Mouse (Mus musculus): ENCODE measurements at regions not wholly inside any gene's neighbourhood (a gene's known extent, or its start where the extent isn't known, plus 50 kb on each side); places are given as distances from the start of the nearest gene placed in this dataset.

- no peak for ATAC-seq (replicated peaks in 1 of 2; ENCODE audit: insufficient read depth in 1 of 2, low FRiP score in 2 of 2, low TSS enrichment in 1 of 2, low read depth in 1 of 2, poor library complexity in 2 of 2, severe bottlenecking in 2 of 2)
Observed at GRCm38 (mm10) chr3:148680086-148680485, 310.3 kb downstream of the Adgrl2 start.

- no peak for ATAC-seq (replicated peaks in 1 of 2; ENCODE audit: insufficient read depth in 1 of 2, low FRiP score in 2 of 2, low TSS enrichment in 1 of 2, low read depth in 1 of 2, poor library complexity in 2 of 2, severe bottlenecking in 2 of 2)
Observed at GRCm38 (mm10) chr3:148679121-148679520, 311.2 kb downstream of the Adgrl2 start.

GRCm38 (mm10) chr3:148676025-148676424 is 314.3 kb downstream of the Adgrl2 start:
- peak; percentile 29 to 69; a peak in 2 of 4 replicates for ATAC-seq (replicated peaks in 1 of 2; ENCODE audit: insufficient read depth in 1 of 2, low FRiP score in 2 of 2, low TSS enrichment in 1 of 2, low read depth in 1 of 2, poor library complexity in 2 of 2, severe bottlenecking in 2 of 2)

DNA sequence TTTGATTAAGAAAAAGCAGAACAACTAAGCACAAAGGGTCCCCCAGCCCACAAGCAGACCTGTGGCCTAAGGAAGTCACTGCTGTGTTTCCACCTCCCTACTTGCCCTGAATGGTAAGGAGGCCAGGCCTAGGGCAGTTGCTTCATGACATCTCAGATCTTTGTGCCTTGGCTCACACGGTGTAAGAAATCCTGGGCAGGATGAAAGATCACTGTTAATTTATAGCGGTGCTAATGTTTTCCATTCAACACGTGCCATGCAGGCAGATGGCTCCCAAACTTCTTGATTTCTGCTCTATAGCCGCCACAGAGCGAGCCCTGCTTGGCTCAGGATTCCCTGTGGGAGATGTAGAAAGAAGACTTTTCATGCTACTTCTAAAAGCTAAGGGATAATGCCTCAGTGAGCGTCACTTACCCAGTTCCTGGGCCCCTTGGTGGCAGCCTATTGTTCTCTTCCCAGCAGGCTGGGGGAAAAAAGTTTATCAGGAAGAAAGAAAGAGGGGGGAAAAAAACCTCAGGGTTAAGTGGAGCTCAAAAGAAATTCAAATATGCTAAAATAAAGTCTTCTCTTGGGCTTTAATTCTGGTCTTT is 327.4 kb downstream of the Adgrl2 start:
- ATAC-seq (replicated peaks in 1 of 2; ENCODE audit: insufficient read depth in 1 of 2, low FRiP score in 2 of 2, low TSS enrichment in 1 of 2, low read depth in 1 of 2, poor library complexity in 2 of 2, severe bottlenecking in 2 of 2): peak; percentile 32 to 49; a peak in 2 of 4 replicates

- no peak for ATAC-seq (replicated peaks in 1 of 2; ENCODE audit: insufficient read depth in 1 of 2, low FRiP score in 2 of 2, low TSS enrichment in 1 of 2, low read depth in 1 of 2, poor library complexity in 2 of 2, severe bottlenecking in 2 of 2)
Observed at GRCm38 (mm10) chr3:148659024-148659423, 331.3 kb downstream of the Adgrl2 start.

GRCm38 (mm10) chr3:148658368-148658767 is 332.0 kb downstream of the Adgrl2 start:
- no peak for ATAC-seq (replicated peaks in 1 of 2; ENCODE audit: insufficient read depth in 1 of 2, low FRiP score in 2 of 2, low TSS enrichment in 1 of 2, low read depth in 1 of 2, poor library complexity in 2 of 2, severe bottlenecking in 2 of 2)

DNA sequence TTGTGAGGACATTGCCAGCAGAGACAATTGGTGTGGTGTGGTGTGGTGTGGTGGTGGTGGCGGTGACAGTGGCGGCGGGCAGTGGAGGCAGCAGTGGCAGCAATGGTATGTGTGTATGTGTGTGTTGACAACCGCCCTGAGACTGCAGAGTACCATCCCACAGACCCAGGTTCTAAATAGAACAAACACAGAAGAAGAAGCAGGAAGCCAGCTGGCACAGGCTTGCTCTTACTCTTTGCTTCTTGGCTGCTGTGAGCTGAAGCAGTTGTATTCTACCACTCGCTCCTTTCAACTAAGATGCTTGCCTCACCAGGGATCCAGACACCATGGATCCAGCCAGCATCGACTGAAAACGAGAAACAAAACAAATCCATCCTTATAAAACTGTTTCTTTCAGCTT is 334.2 kb downstream of the Adgrl2 start:
- ATAC-seq (replicated peaks in 1 of 2; ENCODE audit: insufficient read depth in 1 of 2, low FRiP score in 2 of 2, low TSS enrichment in 1 of 2, low read depth in 1 of 2, poor library complexity in 2 of 2, severe bottlenecking in 2 of 2): no peak

GRCm38 (mm10) chr3:148650241-148650640 is 340.1 kb downstream of the Adgrl2 start:
- ATAC-seq (replicated peaks in 1 of 2; ENCODE audit: insufficient read depth in 1 of 2, low FRiP score in 2 of 2, low TSS enrichment in 1 of 2, low read depth in 1 of 2, poor library complexity in 2 of 2, severe bottlenecking in 2 of 2): no peak

DNA sequence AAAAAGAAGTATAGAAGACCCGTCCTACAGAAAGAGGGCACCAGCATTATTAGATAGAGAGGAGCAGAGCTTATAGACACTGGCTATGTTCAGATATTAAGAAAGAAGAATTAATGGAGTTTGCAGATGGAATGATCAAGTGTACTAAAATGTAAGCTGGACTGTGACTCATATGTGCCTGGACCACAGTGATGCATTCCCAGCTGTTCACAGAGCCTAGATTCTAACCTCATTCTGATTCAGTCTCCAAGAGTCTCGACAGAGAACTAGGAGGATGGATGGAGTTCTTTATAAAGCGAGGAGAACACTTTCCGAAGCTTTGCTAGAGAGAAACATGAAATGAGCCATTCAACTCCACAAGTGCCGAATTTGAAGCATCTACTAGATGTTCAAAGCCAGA is 345.4 kb downstream of the Adgrl2 start:
- no peak for ATAC-seq (replicated peaks in 1 of 2; ENCODE audit: insufficient read depth in 1 of 2, low FRiP score in 2 of 2, low TSS enrichment in 1 of 2, low read depth in 1 of 2, poor library complexity in 2 of 2, severe bottlenecking in 2 of 2)

- no peak for ATAC-seq (replicated peaks in 1 of 2; ENCODE audit: insufficient read depth in 1 of 2, low FRiP score in 2 of 2, low TSS enrichment in 1 of 2, low read depth in 1 of 2, poor library complexity in 2 of 2, severe bottlenecking in 2 of 2)
Observed at GRCm38 (mm10) chr3:148641581-148641980, 348.8 kb downstream of the Adgrl2 start.

DNA sequence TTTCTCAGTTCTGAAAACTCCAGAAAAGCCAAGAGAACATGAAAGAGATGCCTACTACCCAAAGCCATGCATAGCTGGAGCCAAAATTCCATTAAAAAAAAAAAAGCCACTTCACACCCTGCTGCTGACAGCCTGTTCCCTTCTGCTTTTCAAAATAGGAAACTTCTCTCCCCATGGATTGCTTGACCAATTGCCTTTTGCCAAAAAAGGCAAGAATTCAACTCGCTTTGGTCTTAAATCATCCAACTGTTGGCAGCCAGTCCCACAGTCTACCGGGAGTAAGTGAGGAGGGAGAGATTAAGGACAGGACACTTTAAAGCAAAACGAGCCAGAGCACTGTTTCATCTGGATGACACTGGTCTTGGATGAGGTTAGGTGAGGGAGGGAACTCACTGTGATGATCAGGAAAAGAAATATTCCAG is 349.7 kb downstream of the Adgrl2 start:
- no peak for ATAC-seq (replicated peaks in 1 of 2; ENCODE audit: insufficient read depth in 1 of 2, low FRiP score in 2 of 2, low TSS enrichment in 1 of 2, low read depth in 1 of 2, poor library complexity in 2 of 2, severe bottlenecking in 2 of 2)

- no peak for ATAC-seq (replicated peaks in 1 of 2; ENCODE audit: insufficient read depth in 1 of 2, low FRiP score in 2 of 2, low TSS enrichment in 1 of 2, low read depth in 1 of 2, poor library complexity in 2 of 2, severe bottlenecking in 2 of 2)
Observed at GRCm38 (mm10) chr3:148635101-148635500, 355.3 kb downstream of the Adgrl2 start.

GRCm38 (mm10) chr3:148634352-148634751 is 356.0 kb downstream of the Adgrl2 start:
- peak in 1 of 2 experiments; percentile 17; a peak in 1 of 4 replicates for ATAC-seq (replicated peaks in 1 of 2; ENCODE audit: insufficient read depth in 1 of 2, low FRiP score in 2 of 2, low TSS enrichment in 1 of 2, low read depth in 1 of 2, poor library complexity in 2 of 2, severe bottlenecking in 2 of 2)

- ATAC-seq (replicated peaks in 1 of 2; ENCODE audit: insufficient read depth in 1 of 2, low FRiP score in 2 of 2, low TSS enrichment in 1 of 2, low read depth in 1 of 2, poor library complexity in 2 of 2, severe bottlenecking in 2 of 2): no peak
Observed at GRCm38 (mm10) chr3:148633291-148633690, 357.1 kb downstream of the Adgrl2 start.

GRCm38 (mm10) chr3:148632449-148632848 is 357.9 kb downstream of the Adgrl2 start:
- no peak for ATAC-seq (replicated peaks in 1 of 2; ENCODE audit: insufficient read depth in 1 of 2, low FRiP score in 2 of 2, low TSS enrichment in 1 of 2, low read depth in 1 of 2, poor library complexity in 2 of 2, severe bottlenecking in 2 of 2)

DNA sequence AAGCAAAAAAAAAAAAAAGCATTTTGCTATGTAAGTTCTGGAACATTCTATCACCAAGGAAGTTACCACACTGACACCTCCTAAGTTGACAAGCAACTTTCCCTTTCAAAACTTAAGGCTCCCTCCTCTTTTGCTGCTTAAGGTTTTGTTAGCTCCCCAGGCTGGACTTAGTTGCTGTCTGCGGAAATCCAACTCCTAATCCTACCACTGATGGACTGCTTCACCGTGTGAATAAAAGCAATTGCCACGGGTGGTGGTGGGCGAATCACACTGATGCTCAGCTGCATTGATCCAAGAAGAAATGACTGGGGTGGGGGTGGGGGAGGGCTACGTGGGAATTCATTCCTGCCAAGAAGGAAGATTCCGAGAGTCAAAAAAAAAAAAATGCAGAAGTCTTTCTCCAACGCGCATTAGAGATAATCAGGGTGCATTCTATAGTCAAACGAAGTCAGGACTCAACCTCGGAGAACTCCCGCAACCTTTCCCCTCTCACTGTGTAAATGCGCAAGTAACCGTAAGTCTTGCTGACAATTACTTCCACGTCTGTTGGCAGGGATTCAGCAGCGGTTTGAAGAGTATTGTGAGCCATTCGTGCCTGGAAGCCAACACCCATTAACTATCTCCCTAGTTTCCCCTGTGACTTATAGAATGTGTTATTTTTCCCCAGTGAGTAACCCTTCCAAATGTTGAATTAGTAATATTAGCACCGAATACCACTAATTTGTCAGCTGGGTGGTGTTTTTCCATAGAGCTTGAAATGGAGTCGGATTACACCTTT is 358.8 kb downstream of the Adgrl2 start:
- ATAC-seq (replicated peaks in 1 of 2; ENCODE audit: insufficient read depth in 1 of 2, low FRiP score in 2 of 2, low TSS enrichment in 1 of 2, low read depth in 1 of 2, poor library complexity in 2 of 2, severe bottlenecking in 2 of 2): no peak

GRCm38 (mm10) chr3:148630865-148631264 is 359.5 kb downstream of the Adgrl2 start:
- no peak for ATAC-seq (replicated peaks in 1 of 2; ENCODE audit: insufficient read depth in 1 of 2, low FRiP score in 2 of 2, low TSS enrichment in 1 of 2, low read depth in 1 of 2, poor library complexity in 2 of 2, severe bottlenecking in 2 of 2)

DNA sequence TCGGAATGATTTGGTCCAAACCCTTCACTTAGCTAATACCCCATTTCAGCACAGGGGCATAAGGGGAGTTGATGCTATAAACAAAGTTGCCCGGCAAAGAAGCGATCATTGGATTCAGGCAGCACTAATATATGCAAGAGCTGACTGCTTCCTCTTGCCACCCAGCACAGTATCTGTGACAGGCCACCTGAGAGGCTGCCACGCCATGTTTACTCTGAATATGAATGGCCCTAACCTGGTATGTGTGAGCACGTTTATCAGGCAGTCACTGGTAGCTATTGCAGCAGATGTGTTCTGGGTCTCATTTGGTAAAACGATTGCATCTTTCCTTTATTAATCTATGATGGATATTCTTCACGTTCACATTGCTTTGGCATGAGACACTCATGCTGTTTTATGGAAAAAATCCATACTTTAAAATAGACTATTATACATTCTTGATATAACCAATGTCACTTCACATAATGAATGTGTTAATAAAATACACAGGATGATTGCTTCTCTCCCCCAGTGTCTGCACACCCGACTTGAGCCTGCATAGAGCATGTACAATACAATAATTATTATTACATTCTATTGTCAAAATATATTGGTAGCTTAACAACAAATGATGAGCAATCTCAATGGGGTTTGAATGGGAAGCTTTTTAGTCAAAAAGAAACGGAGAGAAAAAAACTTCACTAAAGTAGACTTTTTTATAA is 375.2 kb downstream of the Adgrl2 start:
- no peak for ATAC-seq (replicated peaks in 1 of 2; ENCODE audit: insufficient read depth in 1 of 2, low FRiP score in 2 of 2, low TSS enrichment in 1 of 2, low read depth in 1 of 2, poor library complexity in 2 of 2, severe bottlenecking in 2 of 2)

All from hematopoietic stem cell, adult 5-6 weeks (primary cell).